Mouse (Mus musculus) CD8-positive naive resting alpha-beta T cell, adult 2 months (primary cell): ENCODE data around the gene Vim.
A peak's percentile ranks its signal among the peaks of the same experiment; 100 is the strongest.

Experiments used
- DNase-seq, 2 experiments: peaks; one replicate each; pipeline ENCODE4 v3.0.0; 2022; ENCODE audit warnings: low read depth in 2 of 2, low spot score in 2 of 2

Vim gene

DNA sequence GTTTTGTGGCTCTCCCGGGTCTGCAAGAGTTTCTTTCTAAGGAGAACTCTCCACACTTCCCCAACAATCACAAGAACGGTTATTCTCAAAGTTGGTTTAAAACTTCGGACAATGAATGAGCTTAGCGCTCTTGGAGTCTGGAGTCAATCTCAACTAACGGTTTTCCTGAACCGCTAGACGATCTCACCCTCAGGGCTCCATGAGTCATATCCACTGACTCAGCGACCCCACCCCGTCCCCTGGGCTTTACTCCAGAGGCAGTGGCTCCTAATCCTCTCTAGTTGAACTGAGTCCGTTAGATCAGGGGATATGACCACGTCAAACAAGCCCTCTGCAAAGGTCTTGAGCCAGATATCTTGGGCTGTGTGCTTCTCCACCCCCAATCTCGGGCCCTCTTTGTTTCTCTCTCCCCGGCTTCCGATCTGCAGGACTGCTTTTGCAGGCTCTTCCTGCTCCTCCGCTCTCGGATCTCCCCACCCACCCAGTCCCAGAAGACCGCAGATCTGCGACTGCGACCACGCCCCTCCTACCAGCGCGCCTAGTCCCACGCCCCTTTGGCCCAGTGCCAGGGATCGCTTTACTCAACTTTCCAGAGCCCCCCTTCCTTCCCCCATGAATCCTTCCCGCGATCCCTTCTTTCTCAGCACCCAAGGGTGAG, at the start of gene Vim:
Gene Vim (plus strand): TSS at position 520 of the 658 bp plus-strand sequence.
- DNase-seq: peak; percentile 66 to 71

DNA sequence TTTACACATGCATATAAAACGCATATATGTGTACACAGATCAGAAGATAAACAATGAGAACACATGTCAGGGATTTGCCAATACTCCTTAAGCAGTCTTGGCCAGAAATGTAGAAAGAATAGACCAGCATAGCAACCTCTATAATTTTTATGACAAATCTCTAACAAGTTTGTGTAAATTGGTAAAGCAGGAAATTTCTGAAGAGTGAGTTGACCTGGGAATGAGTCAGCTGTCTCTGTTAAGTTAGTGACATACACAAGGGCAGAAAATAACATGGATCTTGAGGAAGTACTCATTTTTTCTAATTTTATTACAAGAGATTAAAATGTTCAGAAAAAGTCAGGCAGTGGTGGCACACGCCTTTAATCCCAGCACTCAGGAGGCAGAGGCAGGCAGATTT, 47.5 kb upstream of the Vim start:
- no peak for DNase-seq

DNA sequence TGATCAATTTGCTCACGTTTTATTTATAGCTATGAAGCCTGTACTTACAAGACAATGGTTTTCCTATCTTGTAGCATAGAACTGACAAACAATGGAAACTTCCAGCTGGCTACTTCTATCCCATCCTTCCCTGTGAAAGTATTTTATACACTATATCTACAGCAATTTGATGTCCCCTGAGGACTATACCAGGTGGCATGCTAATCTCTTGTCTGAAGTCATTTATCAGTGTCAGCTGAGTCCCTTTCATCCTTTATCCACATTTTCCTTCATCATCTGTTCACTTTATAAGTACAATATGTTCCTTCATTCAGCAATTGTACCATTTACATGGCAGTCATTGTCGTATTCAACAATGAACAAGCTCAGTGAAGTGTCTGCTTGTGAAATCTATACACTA, 46.6 kb upstream of the Vim start:
- no peak for DNase-seq

DNA sequence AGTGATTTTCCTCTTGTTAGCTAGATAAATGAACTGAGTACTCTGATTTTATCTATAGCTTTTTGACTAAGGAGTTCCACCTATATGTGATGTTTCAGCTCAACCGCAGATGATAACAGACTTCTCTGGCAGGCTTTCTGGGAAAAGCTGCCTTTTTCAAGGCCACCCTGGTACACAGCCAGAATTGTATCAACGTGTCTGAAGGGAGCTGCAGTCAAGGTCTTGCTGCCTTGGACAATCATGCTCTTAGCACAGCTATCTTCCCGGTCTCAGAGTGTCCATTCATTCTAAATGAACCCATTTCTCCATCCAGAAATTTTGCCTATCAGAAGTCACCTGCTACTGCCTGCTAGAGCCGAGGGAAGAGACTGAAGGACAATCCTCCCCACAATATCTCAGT, 46.2 kb upstream of the Vim start:
- DNase-seq: no peak

DNA sequence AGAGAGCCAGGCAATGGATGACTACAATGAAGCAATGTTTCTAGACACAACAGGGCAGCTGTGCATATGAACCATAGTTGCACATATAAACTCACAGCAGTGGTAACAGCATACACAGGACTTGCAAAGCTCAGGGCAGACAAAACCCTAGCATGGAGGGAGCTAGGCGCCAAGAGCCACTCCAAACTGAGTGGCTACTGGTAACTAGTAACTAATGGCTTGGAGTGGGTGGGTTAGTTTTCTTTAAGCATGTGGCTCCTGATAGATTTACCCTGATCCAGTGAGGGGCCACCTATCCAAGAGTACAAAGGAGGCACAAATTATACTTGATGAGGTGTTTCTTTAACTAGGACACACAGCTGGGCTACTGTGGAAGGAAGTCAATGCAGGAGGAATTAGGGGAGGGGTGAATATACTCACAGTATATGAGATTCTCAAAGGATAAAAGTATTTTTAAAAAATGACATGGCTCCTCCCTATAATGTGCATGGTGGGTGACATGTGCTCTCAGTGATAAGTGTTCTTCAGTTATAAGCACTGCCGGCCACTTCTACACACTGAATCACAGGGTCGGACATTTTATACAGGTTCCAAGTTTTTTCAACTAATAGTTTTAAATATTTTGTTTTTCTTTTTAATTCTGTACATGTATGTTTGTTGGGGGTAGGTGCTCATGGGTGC, 44.3 kb upstream of the Vim start:
- DNase-seq: no peak

DNA sequence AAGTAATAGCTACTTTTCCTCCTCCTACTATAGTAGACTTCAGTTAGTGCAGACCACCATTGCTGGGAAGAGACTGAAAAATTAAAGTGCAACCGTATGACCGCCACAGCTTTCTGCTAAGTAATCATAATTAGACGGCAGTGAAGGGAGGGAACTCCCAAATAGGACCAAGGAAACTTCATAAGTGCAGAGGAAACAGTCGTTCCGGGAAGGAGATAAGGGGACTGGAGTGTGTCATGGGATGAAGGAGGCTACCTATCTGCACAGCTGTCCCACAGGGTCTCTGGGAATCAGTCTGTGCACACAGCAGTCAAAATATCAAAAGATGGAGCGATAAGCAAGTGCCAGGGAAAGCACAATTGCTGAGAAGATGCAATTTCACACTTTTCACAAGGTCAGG, 43.1 kb upstream of the Vim start:
- DNase-seq: no peak

DNA sequence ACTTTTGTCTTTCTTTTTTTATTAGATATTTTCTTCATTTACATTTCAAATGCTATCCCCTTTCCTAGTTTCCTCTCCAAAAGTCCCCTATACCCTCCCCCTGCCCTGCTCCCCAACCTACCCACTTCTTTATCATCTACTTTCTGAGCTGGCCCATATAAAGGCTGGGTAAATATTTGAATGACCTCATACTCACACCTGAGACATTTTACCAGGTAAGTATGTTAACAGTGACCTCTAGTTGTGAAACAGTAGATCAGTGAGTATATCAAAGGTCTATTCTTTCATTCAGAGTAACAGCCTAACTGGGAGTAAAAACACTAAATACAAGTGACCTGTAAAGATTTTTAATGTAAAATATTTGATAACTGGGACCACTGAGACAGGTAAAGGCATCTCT, 37.0 kb upstream of the Vim start:
- no peak for DNase-seq

DNA sequence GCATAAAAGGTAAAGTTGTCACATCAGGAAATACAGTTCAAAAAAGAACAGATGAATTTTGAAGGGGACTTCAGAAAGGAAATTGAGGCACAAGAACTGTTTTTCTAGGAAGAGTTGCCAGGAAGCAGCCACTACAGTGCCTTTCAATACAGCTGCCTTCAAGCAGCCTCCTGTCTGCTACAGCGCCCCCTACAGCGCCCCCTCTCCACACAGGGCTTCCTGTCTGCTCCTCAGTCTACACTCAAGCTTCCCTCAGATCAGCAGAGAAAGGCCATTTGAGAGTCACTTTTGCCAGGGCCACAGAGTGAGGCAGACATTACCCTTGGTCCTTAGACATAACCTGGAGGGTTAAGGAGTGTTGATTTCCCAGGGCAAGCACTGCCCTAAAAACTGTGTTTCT, 36.0 kb upstream of the Vim start:
- peak; percentile 19 to 41 for DNase-seq

DNA sequence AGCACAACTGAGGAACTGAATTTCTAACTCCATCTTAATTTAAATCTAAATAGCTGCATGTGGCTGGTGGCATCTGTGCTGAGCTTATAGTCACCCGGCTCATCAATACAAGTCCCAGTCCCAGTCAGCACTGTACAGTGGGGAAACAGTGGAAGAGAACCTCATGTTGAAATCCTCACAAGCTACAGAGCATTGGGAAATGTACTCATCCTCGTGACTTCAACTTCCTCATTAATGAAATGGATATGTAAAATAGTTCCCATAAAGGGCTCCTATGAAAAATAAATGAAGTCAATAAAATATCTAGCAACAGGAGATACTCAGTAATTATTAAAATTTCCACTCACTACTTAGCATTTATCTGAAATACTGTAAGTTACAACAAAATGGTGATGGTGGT, 35.5 kb upstream of the Vim start:
- DNase-seq: no peak

DNA sequence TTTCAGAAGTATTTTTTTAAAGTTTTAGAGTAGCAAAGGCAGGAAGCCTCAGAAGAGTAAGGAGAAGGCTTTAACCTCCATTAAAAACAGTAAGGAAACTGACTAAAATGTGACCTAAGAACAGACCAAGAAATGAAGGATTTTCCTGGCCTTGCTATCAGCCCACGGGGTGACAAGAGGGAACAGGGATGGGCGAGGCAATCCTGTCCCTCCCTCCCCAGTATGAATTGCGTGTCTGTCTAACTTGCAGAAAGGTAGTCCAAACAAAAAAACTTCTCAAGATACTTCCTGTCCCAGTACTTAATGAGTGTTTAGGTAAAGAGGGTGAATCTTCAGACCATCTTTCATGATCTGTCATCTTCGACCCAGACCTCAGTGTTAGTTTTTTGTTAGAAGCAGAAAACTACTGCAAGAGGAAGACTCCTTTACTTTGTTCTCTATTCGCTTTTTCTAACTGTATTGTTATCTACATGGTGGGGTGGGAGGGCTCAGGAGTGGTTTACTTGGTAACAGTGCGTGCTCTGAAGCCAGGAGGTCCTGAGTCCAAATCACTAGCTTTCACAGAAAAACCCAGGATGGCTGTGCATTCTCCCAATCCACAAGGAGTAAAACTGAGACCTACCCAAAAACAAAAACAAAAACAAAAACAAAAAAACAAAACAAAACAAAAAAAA, 34.9 kb upstream of the Vim start:
- DNase-seq: no peak

DNA sequence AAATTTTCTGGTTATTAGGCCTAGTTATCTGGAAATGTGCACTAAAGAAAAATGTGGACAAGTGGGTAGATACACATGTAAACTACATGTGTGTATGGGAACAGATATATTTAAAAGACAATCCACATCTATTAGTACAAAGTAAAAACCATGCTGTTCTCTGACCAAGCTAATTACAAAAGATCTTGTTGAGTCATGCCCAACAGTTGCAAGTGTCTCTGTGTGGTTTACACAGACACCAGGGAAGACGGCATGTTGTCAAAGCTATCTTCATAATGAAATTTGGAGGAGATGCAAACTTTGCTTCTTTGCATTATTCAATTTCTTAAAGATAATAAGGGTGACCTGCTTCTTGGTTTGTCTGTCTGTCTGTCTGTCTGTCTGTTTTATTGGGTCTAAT, 33.9 kb upstream of the Vim start:
- no peak for DNase-seq

DNA sequence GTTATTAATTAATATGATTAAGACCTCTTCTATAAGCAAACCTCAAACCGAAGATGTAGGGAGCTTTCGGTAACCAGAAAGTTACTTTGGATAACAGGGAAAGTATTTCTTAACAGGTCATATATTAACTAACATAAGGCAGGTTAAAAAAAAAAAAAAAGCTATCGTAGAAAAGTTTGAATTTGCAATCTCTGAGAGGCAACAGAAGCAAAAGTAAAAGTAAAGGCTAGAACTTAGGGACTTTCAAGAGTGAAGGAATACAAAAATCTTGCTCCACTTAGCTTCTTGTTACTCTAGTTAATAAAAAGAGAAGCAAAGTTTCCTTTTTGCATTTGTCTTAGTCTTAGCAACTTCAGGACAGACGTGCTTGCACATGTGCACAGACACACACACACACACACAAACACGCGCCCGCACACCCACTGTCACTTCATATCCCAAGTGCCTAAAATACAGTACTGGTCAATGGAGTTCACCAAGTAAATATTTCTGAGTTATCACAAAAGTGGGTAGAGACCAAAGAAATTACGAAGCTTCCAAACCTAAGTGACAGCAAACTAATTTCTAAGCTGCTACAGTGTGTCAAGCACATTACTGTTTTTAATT, 30.1 kb upstream of the Vim start:
- DNase-seq: no peak

DNA sequence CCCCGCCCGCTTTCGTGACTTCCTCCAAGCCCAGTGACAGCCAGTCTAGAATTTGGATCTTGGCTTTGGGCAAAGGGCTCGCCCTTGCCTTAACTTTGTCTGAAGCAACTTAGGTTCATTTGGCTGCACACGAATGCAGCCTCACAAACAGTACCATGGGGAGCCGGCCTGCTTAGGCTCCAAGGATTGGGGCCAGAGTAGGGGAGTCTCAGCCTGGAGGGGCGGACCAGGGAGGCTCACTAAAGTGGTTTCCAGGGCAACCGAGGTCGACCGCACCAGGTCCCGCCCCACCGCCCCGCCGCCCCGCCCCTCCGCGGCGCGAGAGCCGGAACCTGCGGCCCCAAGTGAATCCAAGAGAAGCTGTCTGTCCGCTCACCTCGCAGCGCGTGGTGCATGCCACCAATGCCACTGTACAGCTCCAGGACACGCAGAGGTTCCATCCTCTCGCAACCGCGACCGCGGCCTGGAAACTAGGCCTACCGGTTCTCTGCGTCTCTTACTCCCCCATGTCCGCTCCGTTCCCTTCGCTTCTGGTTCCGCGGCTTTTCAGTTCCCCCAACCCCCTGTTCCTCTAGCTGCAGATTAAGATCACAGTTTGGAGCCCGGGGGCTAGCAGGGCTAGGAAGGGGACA, 29.4 kb upstream of the Vim start, which contains the start of gene Trdmt1:
Gene Trdmt1 (minus strand): TSS at position 476 of the 632 bp plus-strand sequence.
- peak; percentile 65 to 70 for DNase-seq

DNA sequence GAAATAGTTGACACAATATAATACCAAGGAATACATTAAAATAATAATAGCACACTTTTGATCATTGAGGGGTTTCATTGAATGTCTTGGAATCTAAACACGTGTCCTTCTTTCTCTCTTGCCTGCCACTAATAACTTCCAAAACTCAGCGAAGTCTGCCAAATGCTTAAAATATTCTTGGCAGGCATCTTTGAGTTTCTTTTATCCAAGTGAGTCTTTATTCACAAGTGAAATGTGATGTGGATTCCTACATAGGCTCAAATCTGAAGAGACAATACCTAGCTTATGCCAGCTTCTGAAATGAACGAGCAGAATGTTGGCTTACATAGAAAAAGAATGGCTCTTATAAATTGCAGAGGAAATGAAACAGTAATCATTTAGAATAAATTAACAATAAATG, 25.0 kb upstream of the Vim start:
- DNase-seq: no peak

DNA sequence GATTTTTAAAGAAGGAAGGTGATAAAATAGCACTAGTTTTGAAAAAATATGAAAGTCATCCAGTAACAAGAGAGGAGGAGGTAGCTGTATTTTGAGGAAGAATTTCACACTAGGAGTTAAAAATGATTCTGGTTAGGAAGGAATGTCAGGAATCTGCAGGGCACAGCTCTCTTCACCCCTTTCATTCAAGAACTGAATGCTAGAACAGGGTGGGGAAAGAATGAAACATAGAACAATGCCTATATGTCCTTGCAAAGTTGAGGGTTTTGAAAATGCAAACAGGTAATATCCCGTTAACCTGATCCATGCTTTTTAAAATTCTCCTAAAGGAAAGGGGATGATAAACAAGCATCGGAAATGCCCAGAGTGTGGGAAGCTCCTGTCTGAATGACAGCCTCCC, 19.8 kb upstream of the Vim start:
- DNase-seq: no peak

DNA sequence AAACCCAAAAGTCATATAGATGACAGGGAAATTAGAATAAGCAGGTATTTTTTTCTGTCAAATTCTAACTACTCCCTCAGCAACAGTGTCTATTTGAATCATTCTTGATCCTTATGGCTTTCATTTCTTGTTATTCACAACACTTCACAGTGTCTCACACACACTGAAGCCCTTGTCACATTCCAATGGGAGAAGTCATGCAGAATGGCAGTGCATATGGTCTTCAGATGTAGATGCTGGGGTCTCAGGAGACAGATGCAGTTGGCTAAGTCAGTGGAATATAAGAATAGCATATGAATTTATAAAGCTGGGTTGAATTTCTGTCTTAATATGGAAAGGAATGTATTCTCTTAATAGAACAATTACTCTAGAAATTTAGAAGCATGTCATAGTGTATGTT, 17.5 kb upstream of the Vim start:
- no peak for DNase-seq

DNA sequence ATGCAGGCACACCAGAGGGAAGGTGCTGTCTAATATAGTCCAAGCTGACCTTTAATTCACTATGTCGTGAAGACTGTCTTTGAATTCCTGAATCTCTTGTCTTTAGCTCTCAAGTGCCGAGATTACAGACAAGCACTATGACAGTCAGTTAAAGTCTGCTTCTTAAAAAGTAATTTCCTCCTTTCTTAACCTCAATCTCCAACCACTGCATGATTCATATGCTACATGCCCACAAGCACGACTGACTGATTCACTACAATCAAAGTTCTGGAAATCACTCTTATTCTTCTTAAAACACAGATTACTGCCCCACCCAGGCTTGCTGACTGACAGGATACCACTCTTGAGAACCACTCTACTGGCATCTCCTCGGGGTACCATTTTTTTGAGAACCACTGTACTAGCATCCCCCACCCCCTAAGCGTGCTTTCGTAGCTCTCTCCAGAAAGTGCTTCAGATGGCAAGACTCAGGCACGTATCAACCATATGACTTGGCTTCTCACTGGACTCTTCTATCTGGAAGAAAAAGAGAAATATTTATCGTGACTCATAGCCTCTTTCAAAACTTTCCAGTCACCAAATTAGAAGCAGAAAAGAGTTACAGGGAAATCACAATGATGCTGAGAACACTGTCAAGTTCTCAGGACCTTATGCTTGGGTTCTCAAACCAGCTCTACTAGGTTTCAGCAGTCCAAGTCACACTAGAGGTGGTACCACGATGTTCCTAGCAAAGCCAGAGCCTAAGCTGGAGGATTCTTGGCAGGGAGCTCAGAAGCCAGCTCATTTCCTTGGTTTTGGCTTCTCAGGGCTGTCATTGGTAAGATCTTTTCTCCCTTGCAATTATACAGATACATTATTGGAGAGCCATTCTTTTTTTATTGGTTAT, 16.3 kb upstream of the Vim start:
- peak; percentile 29 for DNase-seq

DNA sequence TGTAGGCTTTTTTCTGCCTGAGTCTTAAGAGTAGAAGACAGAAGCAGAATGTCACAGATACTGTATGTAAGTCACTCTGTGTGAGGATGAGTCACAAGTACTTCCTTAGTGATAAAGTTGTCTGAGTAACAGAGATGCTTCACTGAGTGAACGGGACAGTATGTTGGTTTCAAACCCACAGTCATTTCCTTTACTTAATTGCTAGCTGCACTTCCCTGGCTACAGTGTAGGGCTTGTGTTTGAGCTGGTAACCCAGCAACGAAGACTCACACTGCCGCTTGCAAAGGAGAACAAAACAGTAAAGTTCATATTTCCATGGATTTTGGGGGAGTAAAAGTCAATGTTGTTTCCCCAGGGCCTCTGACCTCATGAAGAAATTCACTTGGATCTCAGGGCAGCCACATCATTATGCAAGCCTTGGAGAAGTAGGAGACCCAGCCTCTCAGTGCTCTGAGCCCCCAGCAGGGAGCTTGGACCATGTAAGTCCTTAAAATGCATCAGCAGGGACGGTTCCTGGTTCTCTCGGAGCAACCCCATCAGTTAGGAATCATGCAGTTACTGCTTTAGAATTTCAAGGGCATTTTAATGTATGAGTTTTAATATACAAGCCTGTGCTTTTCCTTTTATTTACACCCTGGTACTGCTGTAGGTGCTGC, 15.0 kb upstream of the Vim start:
- peak; percentile 55 to 56 for DNase-seq

DNA sequence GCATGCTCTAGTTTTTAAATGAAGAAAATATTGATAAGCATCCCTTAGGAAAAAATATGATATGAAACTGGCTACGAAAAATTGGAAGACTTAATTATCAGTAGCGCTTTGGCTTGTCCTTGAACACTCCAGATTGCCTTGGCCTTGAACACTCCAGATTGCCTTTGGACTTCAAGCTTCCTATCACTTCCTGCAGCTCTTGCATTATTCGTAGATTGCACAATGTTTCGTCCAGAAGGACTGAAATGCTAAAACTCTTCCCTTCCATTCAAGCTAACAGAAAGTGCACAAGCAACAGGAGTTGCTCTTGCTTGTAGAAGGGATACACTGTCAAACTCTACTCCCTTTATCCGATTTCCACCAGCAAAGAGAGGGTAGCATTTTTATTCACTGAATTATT, 14.4 kb upstream of the Vim start:
- DNase-seq: no peak

DNA sequence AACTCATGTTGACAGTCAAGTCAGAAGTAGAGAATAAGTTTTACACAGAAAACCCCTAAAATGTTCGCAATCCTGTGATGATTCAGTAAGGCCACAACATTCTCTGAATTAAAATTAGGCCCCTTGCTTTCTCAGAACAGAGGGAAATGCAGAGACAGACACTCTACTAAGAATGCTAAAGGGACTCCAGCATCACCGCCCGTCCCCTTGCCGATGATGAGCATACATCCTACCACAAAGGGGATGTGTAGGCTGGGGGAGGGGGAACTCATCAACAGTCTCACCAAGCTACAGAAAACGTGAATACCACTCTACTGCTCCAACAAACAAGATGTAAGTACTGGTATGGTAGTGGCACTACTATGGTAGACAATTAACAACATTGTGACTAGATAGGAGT, 14.0 kb upstream of the Vim start:
- no peak for DNase-seq
